ENCODE assay signal across 8 mouse cellular contexts in the genomic region with DNA sequence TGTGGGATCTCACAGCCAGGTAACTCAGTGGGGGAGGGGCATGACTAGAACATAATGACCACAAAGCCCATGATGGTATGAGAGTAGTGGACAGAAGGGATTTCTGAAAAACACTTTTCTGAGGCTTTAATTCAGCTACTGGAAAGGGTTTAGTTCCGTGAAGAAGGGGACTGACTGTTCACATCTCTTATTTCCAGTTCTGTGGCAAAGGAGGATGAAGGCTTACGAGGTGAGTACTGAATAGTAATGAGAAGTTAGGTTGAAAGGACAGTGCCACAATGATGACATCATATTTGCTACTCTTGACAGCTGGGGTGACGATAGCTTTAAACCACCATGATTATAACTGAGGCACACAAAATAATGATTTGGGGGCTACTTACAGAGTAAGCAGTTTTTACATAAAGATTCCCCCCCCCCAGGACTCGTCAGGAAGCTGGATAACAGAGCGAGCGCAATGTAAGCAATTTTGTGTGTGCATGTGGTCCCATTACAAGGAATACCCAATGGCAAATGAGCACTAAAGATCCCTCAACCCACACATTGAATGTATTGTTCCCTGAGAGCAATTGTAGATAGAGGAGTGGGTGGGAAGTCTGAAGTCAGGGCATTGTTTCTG. TPM values are rescaled to one million over a fixed set of nuclear protein-coding genes. Genes with fewer than 3 reads are reported as not detected.
DNase-seq lines count a peak whose midpoint lies in the region; ATAC-seq and TF ChIP-seq lines count a peak whose summit lies in the region.

No protein-coding gene starts in this region.

- H3K27ac ChIP-seq in left cerebral cortex, adult 2 months, result peak overlapping the region; percentile 98
- H3K27ac ChIP-seq in forebrain, embryonic 16.5 days (ENCODE audit: low read length), result peak overlapping the region; percentile 94
- H3K27ac ChIP-seq in limb, embryonic 12.5 days, result peak overlapping the region; percentile 95
- H3K27ac ChIP-seq in midbrain, postnatal 0 days (ENCODE audit: low read depth, low read length), result peak overlapping the region; percentile 86

- no peak for TF ChIP-seq CTCF in left cerebral cortex, adult 2 months (IDR thresholded peaks at IDR 0.05)
- TF ChIP-seq CTCF in brain, embryonic 14.5 days (IDR thresholded peaks at IDR 0.05; ENCODE audit: borderline replicate concordance, extremely low read depth, insufficient read depth, insufficient read length), result no peak
- no peak for TF ChIP-seq CTCF in midbrain, postnatal 0 days (IDR thresholded peaks at IDR 0.05)

- H3K9me3 ChIP-seq in forebrain, embryonic 16.5 days (ENCODE audit: control insufficient read depth, low read length), result no peaks in the 10 kb centered on the region
- no peaks in the 10 kb centered on the region for H3K9me3 ChIP-seq in limb, embryonic 12.5 days
- H3K9me3 ChIP-seq in midbrain, postnatal 0 days (ENCODE audit: low read length), result no peaks in the 10 kb centered on the region

- peaks cover 24% of the 10 kb centered on the region for H3K36me3 ChIP-seq in forebrain, embryonic 16.5 days (ENCODE audit: control insufficient read depth, insufficient read depth)
- peaks cover 55% of the 10 kb centered on the region for H3K36me3 ChIP-seq in limb, embryonic 12.5 days
- peaks cover 21% of the 10 kb centered on the region; the same call in 1 of the 2 replicates for H3K36me3 ChIP-seq in midbrain, postnatal 0 days (ENCODE audit: insufficient read depth, low read length)

- H3K27me3 ChIP-seq in forebrain, embryonic 16.5 days (replicated peaks; ENCODE audit: control insufficient read depth, insufficient read depth, low read length), result no peaks in the 10 kb centered on the region
- H3K27me3 ChIP-seq in limb, embryonic 12.5 days, result no peaks in the 10 kb centered on the region
- no peaks in the 10 kb centered on the region for H3K27me3 ChIP-seq in midbrain, postnatal 0 days (ENCODE audit: insufficient read depth, low read length)

- peaks cover 25% of the 10 kb centered on the region for H3K4me1 ChIP-seq in forebrain, embryonic 16.5 days (replicated peaks; ENCODE audit: control insufficient read depth, insufficient read depth, low read length)
- peaks cover 18% of the 10 kb centered on the region for H3K4me1 ChIP-seq in limb, embryonic 12.5 days (replicated peaks)
- peaks cover 3% of the 10 kb centered on the region; the same call in 1 of the 2 replicates for H3K4me1 ChIP-seq in midbrain, postnatal 0 days (ENCODE audit: insufficient read depth, low read length)

- H3K4me3 ChIP-seq in left cerebral cortex, adult 2 months, result peak overlapping the region; percentile 91
- peak overlapping the region; percentile 86 for H3K4me3 ChIP-seq in forebrain, embryonic 16.5 days (replicated peaks; ENCODE audit: low read length)
- peak overlapping the region; percentile 74 for H3K4me3 ChIP-seq in limb, embryonic 12.5 days (replicated peaks)
- peak overlapping the region; percentile 94 for H3K4me3 ChIP-seq in midbrain, postnatal 0 days (ENCODE audit: low read depth, low read length)

- no peak for DNase-seq in left cerebral cortex, adult 2 months (ENCODE audit: extremely low spot score in 1 of 2, low spot score in 2 of 2)
- DNase-seq in left cerebral cortex, adult 11 months (ENCODE audit: low spot score), result no peak
- DNase-seq in brain, embryonic 14.5 days (ENCODE audit: low read depth), result peak; percentile 52
- peak; percentile 25 for DNase-seq in midbrain, postnatal 0 days (ENCODE audit: low spot score)
- no peak for DNase-seq in gastrocnemius, postnatal 25 days
- no peak for DNase-seq in gastrocnemius, adult 8-10 months (ENCODE audit: low spot score in 2 of 2)

- ATAC-seq in forebrain, embryonic 16.5 days, result no peak
- no peak for ATAC-seq in limb, embryonic 12.5 days (ENCODE audit: insufficient number of reproducible peaks, insufficient read depth, low FRiP score, low TSS enrichment, low read depth)
- ATAC-seq in midbrain, postnatal 0 days (ENCODE audit: low FRiP score), result no peak

- H3K4me2 ChIP-seq in forebrain, embryonic 16.5 days (ENCODE audit: low read length), result peak overlapping the region; percentile 95
- H3K4me2 ChIP-seq in limb, embryonic 12.5 days, result peak overlapping the region; percentile 93
- peak overlapping the region; percentile 82 for H3K4me2 ChIP-seq in midbrain, postnatal 0 days (ENCODE audit: low read depth, low read length, poor library complexity, severe bottlenecking)

- H3K9ac ChIP-seq in forebrain, embryonic 16.5 days (replicated peaks; ENCODE audit: low read depth, low read length), result peak overlapping the region; percentile 91
- peak overlapping the region; percentile 96 for H3K9ac ChIP-seq in limb, embryonic 12.5 days (replicated peaks)
- H3K9ac ChIP-seq in midbrain, postnatal 0 days (replicated peaks; ENCODE audit: low read length, poor library complexity, severe bottlenecking), result peak overlapping the region; percentile 90

- 0% methylated on average over 6 of the region's 6 CpGs for WGBS in forebrain, embryonic 16.5 days
- 2% methylated on average over 6 of the region's 6 CpGs for WGBS in limb, embryonic 12.5 days
- whole genome bisulfite sequencing in midbrain, postnatal 0 days, result 1% methylated on average over 6 of the region's 6 CpGs

- intact Hi-C loops in left cerebral cortex, adult 2 months (cut with DNase I), result loop anchor here (2.0 to 10.0 kb wide), 3 partner anchors 35 to 291 kb away; partner anchors contain the start of genes Cenpl, Dars2 and Rabgap1l

- no peak for TF ChIP-seq POLR2A in brain, embryonic 14.5 days (IDR thresholded peaks at IDR 0.05; ENCODE audit: borderline replicate concordance, extremely low read depth, insufficient read depth, insufficient read length, poor library complexity, severe bottlenecking)

RNA-seq across cellular contexts. Expression of gene Zbtb37, which starts 1.2 kb away (rescaled TPM):
- 10 to 100 TPM; 18.2 to 20.0 TPM for total RNA-seq in left cerebral cortex, adult 2 months (2021)
- 7.8 and 9.9 TPM in 2 replicates for polyA plus RNA-seq in brain, embryonic 14.5 days (2012; rRNA removed)
- polyA plus RNA-seq in forebrain, embryonic 16.5 days (2015; fragmentation: Nextera tagmentation; extraction: Ambion mirVana), result 14.3 and 16.9 TPM in 2 replicates
- polyA plus RNA-seq in limb, embryonic 12.5 days (2016; fragmentation: Nextera tagmentation; extraction: Ambion mirVana), result 8.5 and 11.1 TPM in 2 replicates
- total RNA-seq in midbrain, postnatal 0 days (2014; rRNA removed), result 35.5 and 55.6 TPM in 2 replicates
- polyA plus RNA-seq in midbrain, postnatal 0 days (2015; fragmentation: Nextera tagmentation; extraction: Ambion mirVana), result 8.5 and 12.7 TPM in 2 replicates
- 1 to 10 TPM; 4.8 to 7.8 TPM for total RNA-seq in gastrocnemius, postnatal 25 days (2021)
- 10 to 100 TPM in 2 of 4 experiments, 1 to 10 TPM in 2; 6.5 to 15.4 (median 9.2) TPM for total RNA-seq in gastrocnemius, adult 8-10 months (2022)

RNA-seq across cellular contexts. Expression of gene Dars2, which starts 34.6 kb away (rescaled TPM):
- total RNA-seq in left cerebral cortex, adult 2 months (2021), result 10 to 100 TPM; 20.0 to 20.9 TPM
- 19.3 and 22.5 TPM in 2 replicates for polyA plus RNA-seq in brain, embryonic 14.5 days (2012; rRNA removed)
- polyA plus RNA-seq in forebrain, embryonic 16.5 days (2015; fragmentation: Nextera tagmentation; extraction: Ambion mirVana), result 34.8 and 37.6 TPM in 2 replicates
- 35.7 and 37.5 TPM in 2 replicates for polyA plus RNA-seq in limb, embryonic 12.5 days (2016; fragmentation: Nextera tagmentation; extraction: Ambion mirVana)
- 12.9 and 14.6 TPM in 2 replicates for total RNA-seq in midbrain, postnatal 0 days (2014; rRNA removed)
- 19.6 and 22.9 TPM in 2 replicates for polyA plus RNA-seq in midbrain, postnatal 0 days (2015; fragmentation: Nextera tagmentation; extraction: Ambion mirVana)
- 10 to 100 TPM; 11.0 to 11.4 TPM for total RNA-seq in gastrocnemius, postnatal 25 days (2021)
- 10 to 100 TPM; 12.0 to 19.4 (median 15.6) TPM for total RNA-seq in gastrocnemius, adult 8-10 months (2022)

RNA-seq across cellular contexts. Expression of gene Cenpl, which starts 34.6 kb away (rescaled TPM):
- total RNA-seq in left cerebral cortex, adult 2 months (2021), result 1 to 10 TPM; 1.4 TPM
- polyA plus RNA-seq in brain, embryonic 14.5 days (2012; rRNA removed), result 7.6 and 10.1 TPM in 2 replicates
- 17.1 and 17.7 TPM in 2 replicates for polyA plus RNA-seq in forebrain, embryonic 16.5 days (2015; fragmentation: Nextera tagmentation; extraction: Ambion mirVana)
- polyA plus RNA-seq in limb, embryonic 12.5 days (2016; fragmentation: Nextera tagmentation; extraction: Ambion mirVana), result 40.4 and 40.7 TPM in 2 replicates
- total RNA-seq in midbrain, postnatal 0 days (2014; rRNA removed), result 1.4 and 2.0 TPM in 2 replicates
- polyA plus RNA-seq in midbrain, postnatal 0 days (2015; fragmentation: Nextera tagmentation; extraction: Ambion mirVana), result 5.2 and 6.1 TPM in 2 replicates
- under 1 TPM; 0.51 to 0.62 TPM for total RNA-seq in gastrocnemius, postnatal 25 days (2021)
- under 1 TPM; 0.34 to 0.74 (median 0.41) TPM for total RNA-seq in gastrocnemius, adult 8-10 months (2022)

RNA-seq across cellular contexts. Expression of gene Serpinc1, which starts 57.5 kb away (rescaled TPM):
- total RNA-seq in left cerebral cortex, adult 2 months (2021), result under 1 TPM; 0.25 to 0.68 TPM
- 0.66 and 0.88 TPM in 2 replicates for polyA plus RNA-seq in brain, embryonic 14.5 days (2012; rRNA removed)
- polyA plus RNA-seq in forebrain, embryonic 16.5 days (2015; fragmentation: Nextera tagmentation; extraction: Ambion mirVana), result 3.0 and 3.5 TPM in 2 replicates
- 2.8 TPM in 2 replicates for polyA plus RNA-seq in limb, embryonic 12.5 days (2016; fragmentation: Nextera tagmentation; extraction: Ambion mirVana)
- total RNA-seq in midbrain, postnatal 0 days (2014; rRNA removed), result 0.05 TPM in 1 of 2 replicates, not detected in the other
- 3.1 and 3.4 TPM in 2 replicates for polyA plus RNA-seq in midbrain, postnatal 0 days (2015; fragmentation: Nextera tagmentation; extraction: Ambion mirVana)
- total RNA-seq in gastrocnemius, postnatal 25 days (2021), result under 1 TPM in 1 of 2 experiments, not detected in 1; 0.08 TPM
- 1 to 10 TPM in 1 of 4 experiments, under 1 TPM in 1, not detected in 2; 0.70 to 1.6 TPM for total RNA-seq in gastrocnemius, adult 8-10 months (2022)

Comparison
In these comparisons a context has a peak if more than half of its experiments do, and no peak if none do; other contexts are left out.
1. DNase-seq: peak in brain, embryonic 14.5 days (single experiment) and midbrain, postnatal 0 days (single experiment); none in left cerebral cortex, adult 2 months (0 of 2), left cerebral cortex, adult 11 months (single experiment), gastrocnemius, postnatal 25 days (single experiment) and gastrocnemius, adult 8-10 months (0 of 2).
2. Peak in every context shown above with its lines, with median percentiles within 50 percentile points of each other: H3K27ac ChIP-seq, H3K4me3 ChIP-seq, H3K4me2 ChIP-seq and H3K9ac ChIP-seq.